Mouse (Mus musculus) testis, adult 2 months (tissue): ENCODE measurements around the gene Gltp. TPM values are rescaled to one million over a fixed set of nuclear protein-coding genes. Genes with fewer than 3 reads are reported as not detected.

Source experiments
- H3K27ac ChIP-seq: fragments of 200-500 bp; 2 replicates; pipeline ENCODE4 v1.5.1; 2012; ENCODE audit warnings: low read depth, low read length; ENCODE audit not compliant: control insufficient read depth, insufficient read depth
- H3K27me3 ChIP-seq: fragments of 200-500 bp; 2 replicates; pipeline ENCODE4 v1.6.1; 2012; ENCODE audit warnings: mild to moderate bottlenecking, low read length, moderate library complexity; ENCODE audit not compliant: control insufficient read depth, insufficient read depth
- H3K36me3 ChIP-seq: fragments of 200-500 bp; 2 replicates; pipeline ENCODE4 v1.6.1; 2012; ENCODE audit warnings: mild to moderate bottlenecking, low read length; ENCODE audit not compliant: control insufficient read depth, insufficient read depth
- H3K4me1 ChIP-seq: fragments of 200-500 bp; 2 replicates; pipeline ENCODE4 v1.6.1; 2012; ENCODE audit warnings: low read length; ENCODE audit not compliant: control insufficient read depth, insufficient read depth
- H3K4me3 ChIP-seq: fragments of 200-500 bp; 2 replicates; pipeline ENCODE4 v1.5.1; 2012; ENCODE audit warnings: low read depth, mild to moderate bottlenecking, low read length, moderate library complexity, mixed read lengths; ENCODE audit not compliant: control insufficient read depth
- CTCF ChIP-seq: fragments of 200-500 bp; IDR thresholded peaks from 2 replicates; pipeline ENCODE4 v1.5.1; 2012; ENCODE audit warnings: low read depth, mild to moderate bottlenecking, inconsistent platforms, low read length, moderate library complexity; ENCODE audit not compliant: control insufficient read depth, insufficient read depth, insufficient replicate concordance
- POLR2A ChIP-seq: fragments of 200-500 bp; IDR thresholded peaks from 2 replicates; pipeline ENCODE4 v1.6.1; 2012; ENCODE audit warnings: low read depth, mild to moderate bottlenecking, inconsistent platforms, low read length, moderate library complexity; ENCODE audit not compliant: control insufficient read depth
- polyA plus RNA-seq: library from polyadenylated mRNA; depleted of rRNA; stranded (reverse); fragments of >200 nt; gene quantifications from 2 replicates; pipeline ENCODE4 v1.2.3, GENCODE M21; 2012

Gltp gene
- polyA plus RNA-seq, 1 experiment, result 10.5 TPM

DNA sequence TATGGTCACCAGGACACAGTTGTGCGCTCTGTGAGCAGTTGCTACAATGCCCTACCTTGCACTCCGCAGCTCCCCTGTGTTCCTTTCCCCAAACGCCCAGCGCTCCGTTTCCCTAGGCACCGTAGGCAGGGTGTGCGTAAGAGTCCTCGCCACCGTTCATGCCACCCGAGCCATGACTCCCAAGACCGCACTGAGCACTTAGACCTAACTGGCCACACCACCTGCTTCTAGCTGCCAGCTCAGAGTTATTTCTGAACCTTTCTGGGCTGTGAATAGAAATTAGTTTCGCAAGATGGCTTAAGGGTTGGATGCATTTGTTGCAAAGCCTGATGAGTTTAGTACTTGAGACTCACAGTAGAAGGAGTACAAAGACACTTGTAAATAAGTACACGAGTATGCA lies 32.1 kb upstream of the Gltp start:
- Histone ChIP-seq H3K27me3 (no peaks in the 10 kb centered on the region), H3K4me1 (no peaks in the 10 kb centered on the region; the same call in 1 of the 2 replicates), H3K36me3 (no peaks in the 10 kb centered on the region; the same call in none of the 2 replicates), H3K4me3 (no peak overlapping the region), H3K27ac (no peak overlapping the region)
- TF ChIP-seq CTCF (no peak), POLR2A (no peak)

DNA sequence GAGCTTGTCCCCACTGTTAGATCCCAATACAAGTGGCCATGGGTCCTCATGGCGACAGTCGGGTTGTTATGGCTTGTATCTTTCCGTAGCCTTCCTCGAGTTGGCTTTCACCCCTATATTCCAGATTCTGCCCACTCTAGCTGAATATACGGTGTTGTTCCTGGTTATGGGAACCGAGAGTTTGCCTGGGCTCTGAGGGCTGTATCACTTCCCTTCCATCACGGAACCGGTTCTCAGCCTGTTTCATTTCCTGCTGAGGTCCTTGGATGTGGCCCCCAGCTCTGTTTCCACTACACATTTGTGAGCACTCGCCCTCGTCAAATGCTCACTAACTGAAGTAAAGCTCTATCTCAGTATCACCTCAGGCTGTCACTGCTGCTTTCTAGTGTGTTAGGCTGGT lies 31.2 kb upstream of the Gltp start:
- no peak for TF ChIP-seq POLR2A
- TF ChIP-seq CTCF, result no peak
- Histone ChIP-seq H3K36me3 (no peaks in the 10 kb centered on the region; the same call in none of the 2 replicates), H3K4me3 (no peak overlapping the region), H3K4me1 (no peaks in the 10 kb centered on the region; the same call in 1 of the 2 replicates), H3K27ac (no peak overlapping the region), H3K27me3 (no peaks in the 10 kb centered on the region)

DNA sequence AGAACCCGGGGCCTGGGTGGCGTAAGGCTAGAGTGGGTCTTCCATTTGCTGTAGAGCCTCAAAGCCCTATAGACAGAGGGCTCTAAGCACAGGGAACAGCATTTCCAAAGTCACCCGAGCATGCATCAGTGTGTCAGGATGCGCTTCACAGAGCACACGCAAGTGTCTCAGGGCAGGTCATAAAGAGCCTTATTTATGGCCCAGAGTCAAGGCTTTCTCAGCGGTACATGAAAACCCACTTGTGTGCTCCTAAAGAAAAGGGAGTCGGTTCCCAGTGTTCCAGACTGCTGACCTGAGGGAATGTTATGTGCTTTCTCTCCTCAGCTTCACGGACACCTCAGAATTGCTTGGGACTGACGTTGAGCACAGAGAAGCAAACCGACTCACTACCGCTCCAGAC lies 30.0 kb upstream of the Gltp start:
- TF ChIP-seq POLR2A, result no peak
- no peak for TF ChIP-seq CTCF
- no peak overlapping the region for H3K4me3 ChIP-seq
- no peaks in the 10 kb centered on the region for H3K27me3 ChIP-seq
- no peaks in the 10 kb centered on the region; the same call in none of the 2 replicates for H3K36me3 ChIP-seq
- H3K4me1 ChIP-seq, result no peaks in the 10 kb centered on the region; the same call in 1 of the 2 replicates
- H3K27ac ChIP-seq, result no peak overlapping the region

DNA sequence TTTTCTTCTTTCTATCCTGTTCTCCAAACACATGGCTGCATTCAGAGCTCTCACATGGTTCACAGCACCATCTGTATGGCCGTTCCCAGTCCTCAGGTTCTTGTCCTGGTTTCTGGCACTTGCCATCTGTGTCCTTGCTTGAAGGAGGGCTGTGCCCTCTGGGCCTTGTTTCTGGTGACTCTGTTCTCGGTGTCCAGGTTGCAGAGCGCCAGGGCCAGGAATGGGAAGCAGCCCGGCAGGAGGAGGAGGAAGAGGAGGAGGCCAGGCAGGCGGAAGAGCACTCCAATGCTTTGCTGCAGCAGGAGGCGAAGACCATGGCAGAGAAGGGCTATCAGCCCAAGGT lies 29.1 kb upstream of the Gltp start:
- no peak overlapping the region for H3K27ac ChIP-seq
- H3K4me3 ChIP-seq, result no peak overlapping the region
- TF ChIP-seq POLR2A (no peak), CTCF (no peak)
- H3K27me3 ChIP-seq, result no peaks in the 10 kb centered on the region
- no peaks in the 10 kb centered on the region; the same call in 1 of the 2 replicates for H3K4me1 ChIP-seq
- H3K36me3 ChIP-seq, result no peaks in the 10 kb centered on the region; the same call in none of the 2 replicates

DNA sequence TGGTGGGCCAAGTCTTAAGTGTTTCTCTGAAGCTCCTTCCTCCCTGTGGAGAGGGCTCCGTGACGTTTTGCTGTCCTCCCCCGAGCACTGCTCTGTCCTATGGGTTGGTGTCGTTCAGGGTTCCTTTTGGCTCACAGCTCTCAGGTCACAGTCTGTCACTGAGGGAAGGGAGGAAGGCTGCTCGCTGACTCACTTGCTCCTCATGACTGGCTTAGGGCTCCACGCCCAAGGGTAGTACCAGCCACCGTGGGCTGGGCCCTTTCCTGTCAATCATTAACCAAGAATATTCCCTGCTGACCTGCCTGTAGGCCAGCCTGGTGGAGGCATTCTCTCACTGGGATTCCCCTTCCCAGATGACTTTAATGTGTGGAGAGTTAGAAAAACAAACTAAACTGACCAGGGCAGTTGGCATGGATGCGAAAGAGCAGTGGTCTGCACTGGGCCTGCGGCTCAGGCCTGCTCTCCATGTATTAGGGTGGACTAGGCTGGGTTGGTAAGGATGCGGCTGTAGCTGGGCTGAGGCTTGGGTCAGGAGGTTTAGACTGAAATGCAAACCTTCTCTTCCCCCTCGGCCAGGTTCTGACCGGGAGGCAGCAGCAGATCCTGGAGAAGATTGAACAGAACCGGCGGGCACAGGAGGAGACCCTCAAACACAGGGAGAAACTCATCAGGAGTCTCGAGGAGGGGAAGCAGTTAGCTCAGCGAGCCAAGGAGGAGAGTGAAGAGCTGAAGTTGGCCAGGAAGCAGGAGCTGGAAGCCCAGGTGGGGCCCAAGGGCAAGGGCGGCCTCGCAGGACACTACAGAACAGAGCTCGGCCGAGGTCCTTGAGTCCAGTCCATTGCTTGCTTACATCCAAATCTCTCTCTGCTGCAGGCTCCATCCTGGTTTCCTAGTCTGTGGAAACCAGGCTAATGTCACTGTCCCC lies 28.5 kb upstream of the Gltp start:
- TF ChIP-seq CTCF, result no peak
- no peak for TF ChIP-seq POLR2A

DNA sequence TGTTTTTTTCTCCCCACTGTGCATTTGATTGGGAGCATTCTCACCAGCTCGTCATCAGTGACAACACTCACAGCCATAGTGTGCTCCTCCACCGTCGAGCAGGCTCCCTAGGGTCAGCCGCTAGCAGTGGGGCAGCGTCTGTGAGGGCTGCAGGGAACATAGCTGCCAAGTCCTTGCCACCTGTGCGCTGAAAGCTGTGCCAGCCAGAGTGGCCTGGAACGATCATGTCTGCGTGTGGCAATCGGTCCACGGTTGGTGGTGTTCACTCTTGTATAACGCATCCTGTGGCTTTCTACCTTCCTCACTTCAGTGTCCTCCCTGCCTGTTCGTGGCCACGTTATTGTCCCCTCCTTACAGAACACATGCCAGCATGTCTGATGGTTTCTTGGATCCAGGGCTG lies 27.7 kb upstream of the Gltp start:
- H3K4me3 ChIP-seq, result no peak overlapping the region
- no peak overlapping the region for H3K27ac ChIP-seq
- no peaks in the 10 kb centered on the region; the same call in 1 of the 2 replicates for H3K4me1 ChIP-seq
- H3K27me3 ChIP-seq, result no peaks in the 10 kb centered on the region
- no peak for TF ChIP-seq POLR2A
- no peak for TF ChIP-seq CTCF
- H3K36me3 ChIP-seq, result no peaks in the 10 kb centered on the region; the same call in none of the 2 replicates

More for the DNA sequence above, 28.5 kb upstream of the Gltp start:
- H3K36me3 ChIP-seq, result no peaks in the 10 kb centered on the region; the same call in none of the 2 replicates
- H3K27ac ChIP-seq, result no peak overlapping the region
- no peaks in the 10 kb centered on the region; the same call in 1 of the 2 replicates for H3K4me1 ChIP-seq
- H3K27me3 ChIP-seq, result no peaks in the 10 kb centered on the region
- H3K4me3 ChIP-seq, result no peak overlapping the region

DNA sequence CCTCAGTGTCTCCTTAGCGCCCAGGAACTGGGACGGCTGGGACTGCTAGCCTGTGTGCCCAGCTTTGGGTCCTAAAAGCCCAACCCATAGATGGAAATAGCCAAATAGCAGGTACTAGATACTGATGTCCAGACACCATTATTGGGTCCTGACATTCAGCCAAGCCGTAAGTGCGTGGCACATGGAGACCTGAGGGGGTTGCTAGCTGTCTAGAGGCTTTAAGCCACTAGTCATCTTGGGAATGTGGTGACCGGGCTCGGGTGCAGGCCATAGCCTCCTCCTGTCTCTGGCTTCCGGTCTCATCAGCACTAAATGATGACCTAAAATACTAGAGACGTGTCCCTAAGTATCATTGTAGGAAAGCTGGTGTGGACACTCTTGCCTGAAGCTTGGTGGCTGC lies 27.2 kb upstream of the Gltp start:
- Histone ChIP-seq H3K36me3 (no peaks in the 10 kb centered on the region; the same call in none of the 2 replicates), H3K27ac (no peak overlapping the region), H3K4me1 (no peaks in the 10 kb centered on the region; the same call in 1 of the 2 replicates), H3K27me3 (no peaks in the 10 kb centered on the region), H3K4me3 (no peak overlapping the region)
- TF ChIP-seq POLR2A (no peak), CTCF (no peak)

DNA sequence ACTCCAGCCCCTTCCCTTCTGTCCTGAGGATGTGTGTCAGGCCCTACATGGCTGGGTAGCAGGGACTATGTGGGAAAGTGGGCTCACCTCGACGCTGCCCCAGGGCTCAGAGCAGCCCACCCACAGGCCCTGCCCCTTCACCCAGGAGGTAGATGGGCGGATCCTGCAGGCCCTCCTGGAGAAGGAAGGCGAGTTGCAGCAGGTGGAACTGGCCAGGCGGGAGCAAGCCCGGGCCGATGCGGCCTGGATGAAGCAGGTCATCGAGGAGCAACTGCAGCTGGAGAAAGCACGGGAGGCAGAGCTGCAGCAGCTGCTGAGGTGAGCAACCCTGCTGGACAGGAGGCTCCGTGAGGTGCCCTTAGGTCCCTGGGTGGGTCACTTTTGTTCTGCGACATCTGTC lies 26.5 kb upstream of the Gltp start:
- TF ChIP-seq CTCF (no peak), POLR2A (no peak)
- Histone ChIP-seq H3K4me1 (no peaks in the 10 kb centered on the region; the same call in 1 of the 2 replicates), H3K27ac (no peak overlapping the region), H3K27me3 (no peaks in the 10 kb centered on the region), H3K36me3 (no peaks in the 10 kb centered on the region; the same call in none of the 2 replicates), H3K4me3 (no peak overlapping the region)
